Mouse (Mus musculus): ENCODE data around the gene Cabin1.

DNA sequence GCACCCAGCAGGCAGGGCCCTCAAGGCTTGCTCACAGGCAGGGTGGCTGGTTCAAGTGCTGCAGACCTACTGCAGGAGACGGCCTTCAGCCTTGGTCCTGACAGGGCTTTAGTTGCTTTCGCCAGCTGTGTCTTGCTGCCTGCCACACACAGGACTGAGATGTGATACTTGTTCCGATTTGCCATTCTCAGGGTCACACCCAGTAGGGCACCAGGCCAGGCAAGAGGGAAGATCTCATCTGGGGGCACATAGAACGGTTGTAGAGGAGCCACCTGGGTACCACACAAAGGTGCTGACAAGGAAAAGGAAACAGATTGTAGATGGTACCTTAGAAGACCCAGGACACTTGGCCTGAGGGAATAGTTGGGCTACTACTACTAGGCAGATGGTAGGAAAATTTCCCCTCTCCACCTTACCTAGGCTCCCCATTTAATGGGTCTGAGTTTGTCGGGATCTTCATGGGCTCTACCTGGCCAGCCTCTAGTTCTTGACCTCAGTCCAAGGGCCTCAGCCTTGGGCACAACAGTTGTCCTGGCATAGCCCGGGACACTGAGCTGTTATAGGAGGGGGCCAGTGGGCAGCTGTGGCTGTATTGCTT, 99.4 kb downstream of the Cabin1 start:
- TF ChIP-seq GATA1 (IDR thresholded peaks at IDR 0.05; ENCODE audit: borderline replicate concordance, low read length), result no peak
- no peak for TF ChIP-seq FLI1 (IDR thresholded peaks at IDR 0.05; ENCODE audit: low read length)

All from megakaryocyte, embryonic 14.5 days (primary cell).